Mouse (Mus musculus): ENCODE measurements around the gene 4930595D18Rik.

DNA sequence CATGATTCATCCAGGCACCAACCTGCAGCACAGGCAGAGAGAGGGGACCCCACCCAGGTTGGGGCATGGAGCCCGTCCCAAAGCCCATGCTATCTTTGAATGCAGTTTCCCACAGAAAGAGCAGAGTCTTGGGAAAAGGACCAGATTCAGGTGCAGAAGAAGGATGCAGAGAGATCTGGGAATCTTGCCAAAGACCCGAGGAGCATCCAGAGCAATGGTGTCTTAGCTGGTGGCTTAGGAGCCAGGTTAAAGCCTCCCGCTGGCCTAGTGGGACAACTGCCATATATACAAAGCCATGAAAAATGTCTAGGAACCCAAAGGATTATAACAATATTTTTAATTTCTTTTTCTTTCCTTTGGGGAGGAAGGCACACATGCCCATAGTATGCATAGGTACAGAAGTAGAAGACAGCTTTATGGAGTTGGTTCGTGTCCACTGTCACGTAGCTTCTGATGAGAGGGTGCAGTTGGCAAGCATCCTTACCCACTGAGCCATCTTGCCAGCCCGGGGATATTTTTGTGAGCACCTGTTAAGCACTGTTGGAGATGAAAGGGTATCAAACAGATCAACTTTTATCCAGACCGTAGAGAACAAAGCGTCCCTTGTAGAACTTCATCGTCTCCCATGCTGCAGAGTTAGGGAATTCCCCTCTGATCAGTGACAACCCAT is 63.2 kb downstream of the 4930595D18Rik start:
- TF ChIP-seq GATA1 (IDR thresholded peaks at IDR 0.05; ENCODE audit: borderline replicate concordance, low read length) (no peak), FLI1 (IDR thresholded peaks at IDR 0.05; ENCODE audit: low read length) (no peak)

Measured in megakaryocyte, embryonic 14.5 days (primary cell).